Mouse (Mus musculus) gastrocnemius, postnatal 14 days (tissue): ENCODE measurements around the gene Macrod2. TPM values are rescaled to one million over a fixed set of nuclear protein-coding genes. Genes with fewer than 3 reads are reported as not detected.

Experiments used
- DNase-seq: peaks from one replicate; pipeline ENCODE4 v3.0.0; 2021; ENCODE audit warnings: mixed read lengths
- intact Hi-C: fragments of 180-260 bp; cut with DNase I; formaldehyde crosslinking; loops from one replicate; pipeline ENCODE4 v1.15.1; 2025; ENCODE audit warnings: low total_unique reads
- total RNA-seq, 2 experiments: library from RNA; stranded (reverse); gene quantifications; 2 replicates each; pipeline ENCODE4 v1.2.3; 2021

The Macrod2 gene
- total RNA-seq, 2 experiments from 2014 or later, result 12.2 to 15.3 TPM

GRCm38 (mm10) chr2:141834156-141834782, 1439.2 kb downstream of the Macrod2 start:
- DNase-seq, result no peak
- intact Hi-C loops, result no loop called here

GRCm38 (mm10) chr2:141844408-141845175, 1449.5 kb downstream of the Macrod2 start:
- intact Hi-C loops, result no loop called here
- DNase-seq, result no peak

GRCm38 (mm10) chr2:141859220-141859619, 1464.1 kb downstream of the Macrod2 start:
- intact Hi-C loops, result no loop called here
- DNase-seq, result no peak

- no peak for DNase-seq
- intact Hi-C loops, result no loop called here
Observed at GRCm38 (mm10) chr2:141861679-141862268, 1466.7 kb downstream of the Macrod2 start.

- DNase-seq, result no peak
- intact Hi-C loops, result no loop called here
Observed at GRCm38 (mm10) chr2:141862531-141863265, 1467.6 kb downstream of the Macrod2 start.

GRCm38 (mm10) chr2:141863628-141864165, 1468.6 kb downstream of the Macrod2 start:
- intact Hi-C loops, result no loop called here
- no peak for DNase-seq

- intact Hi-C loops, result no loop called here
- no peak for DNase-seq
Observed at GRCm38 (mm10) chr2:141870930-141871329, 1475.8 kb downstream of the Macrod2 start.

GRCm38 (mm10) chr2:141876155-141876851, 1481.2 kb downstream of the Macrod2 start:
- intact Hi-C loops, result no loop called here
- no peak for DNase-seq

- DNase-seq, result no peak
- intact Hi-C loops, result no loop called here
Observed at GRCm38 (mm10) chr2:141876958-141877357, 1481.8 kb downstream of the Macrod2 start.

- intact Hi-C loops, result no loop called here
Observed at GRCm38 (mm10) chr2:141878473-141878872, 1483.4 kb downstream of the Macrod2 start.

GRCm38 (mm10) chr2:141879711-141880110, 1484.6 kb downstream of the Macrod2 start:
- intact Hi-C loops, result no loop called here
- no peak for DNase-seq

More at GRCm38 (mm10) chr2:141878473-141878872, 1483.4 kb downstream of the Macrod2 start:
- DNase-seq, result no peak

GRCm38 (mm10) chr2:141886694-141887474, 1491.8 kb downstream of the Macrod2 start:
- intact Hi-C loops, result no loop called here
- DNase-seq, result no peak

GRCm38 (mm10) chr2:141889497-141889896, 1494.4 kb downstream of the Macrod2 start:
- intact Hi-C loops, result no loop called here
- DNase-seq, result no peak

GRCm38 (mm10) chr2:141897951-141898350, 1502.8 kb downstream of the Macrod2 start:
- intact Hi-C loops, result no loop called here
- no peak for DNase-seq

GRCm38 (mm10) chr2:141911831-141912447, 1516.8 kb downstream of the Macrod2 start:
- DNase-seq, result no peak
- intact Hi-C loops, result no loop called here

GRCm38 (mm10) chr2:141913486-141913885, 1518.4 kb downstream of the Macrod2 start:
- intact Hi-C loops, result no loop called here
- DNase-seq, result no peak

GRCm38 (mm10) chr2:141913894-141914293, 1518.8 kb downstream of the Macrod2 start:
- intact Hi-C loops, result no loop called here
- DNase-seq, result no peak

- intact Hi-C loops, result no loop called here
- DNase-seq, result no peak
Observed at GRCm38 (mm10) chr2:141920377-141920992, 1525.4 kb downstream of the Macrod2 start.
